Mouse (Mus musculus) embryonic facial prominence, embryonic 11.5 days (tissue): ENCODE measurements around the gene Necap1. TPM values are rescaled to one million over a fixed set of nuclear protein-coding genes. Genes with fewer than 3 reads are reported as not detected.

Experiments
- ATAC-seq: fragments of 200-750 bp; cut with Nextera tagmentation; replicated peaks from 2 replicates; pipeline ENCODE4 v1.8.0; 2017; ENCODE audit warnings: low read depth; ENCODE audit not compliant: insufficient number of reproducible peaks, low FRiP score, low TSS enrichment
- DNase-seq: peaks from one replicate; pipeline ENCODE4 v3.0.0-alpha.2; 2015; ENCODE audit warnings: low spot score
- H3K27ac ChIP-seq: fragments of 300-500 bp; sonication (generic); replicated peaks from 2 replicates; pipeline ENCODE4 v1.5.1; 2014; ENCODE audit warnings: mild to moderate bottlenecking, low read depth, low read length, control low read depth
- H3K27me3 ChIP-seq: fragments of 300-500 bp; sonication (generic); 2 replicates; pipeline ENCODE4 v1.6.1; 2014; ENCODE audit warnings: mild to moderate bottlenecking, low read length, moderate library complexity, mixed read lengths; ENCODE audit not compliant: control insufficient read depth, insufficient read depth
- H3K36me3 ChIP-seq: fragments of 300-500 bp; sonication (generic); replicated peaks from 2 replicates; pipeline ENCODE4 v1.6.1; 2014; ENCODE audit warnings: low read depth, mild to moderate bottlenecking, low read length, moderate library complexity, mixed read lengths; ENCODE audit not compliant: control insufficient read depth, insufficient read depth
- H3K4me1 ChIP-seq: fragments of 300-500 bp; sonication (generic); 2 replicates; pipeline ENCODE4 v1.6.1; 2014; ENCODE audit warnings: low read length, mixed read lengths; ENCODE audit not compliant: control insufficient read depth, insufficient read depth
- H3K4me2 ChIP-seq: fragments of 300-500 bp; sonication (generic); 2 replicates; pipeline ENCODE4 v1.6.1; 2014; ENCODE audit warnings: low read depth, mild to moderate bottlenecking, control low read depth, low read length, moderate library complexity
- H3K4me3 ChIP-seq: fragments of 300-500 bp; sonication (generic); 2 replicates; pipeline ENCODE4 v1.5.1; 2014; ENCODE audit warnings: low read depth, low read length, control low read depth
- H3K9ac ChIP-seq: fragments of 300-500 bp; sonication (generic); replicated peaks from 2 replicates; pipeline ENCODE4 v1.6.1; 2014; ENCODE audit warnings: mild to moderate bottlenecking, control low read depth, low read length
- H3K9me3 ChIP-seq: fragments of 300-500 bp; sonication (generic); replicated peaks from 2 replicates; pipeline ENCODE4 v1.6.1; 2016; ENCODE audit warnings: mild to moderate bottlenecking, low read length, inconsistent platforms, mixed read lengths; ENCODE audit not compliant: control insufficient read depth
- WGBS: fragments of 180-500 bp; shearing (Covaris S2); extraction: QIAGEN DNeasy Blood & Tissue Kit; methylation state at CpG from one replicate; pipeline ENCODE4 v1.1.7; 2014; 5-methylcytosine and 5-hydroxymethylcytosine counted together
- polyA plus RNA-seq: library from polyadenylated mRNA; unstranded; fragments of >200 nt; fragmentation: Nextera tagmentation; extraction: Ambion mirVana; gene quantifications from 2 replicates; pipeline ENCODE4 v1.2.1, GENCODE M21; 2014

The Necap1 gene
- polyA plus RNA-seq, 1 experiment from 2014 or later, result 67.0 TPM

- 85% methylated on average over 5 of the region's 5 CpGs for WGBS
- ATAC-seq (no peak), DNase-seq (no peak)
- Histone ChIP-seq H3K4me1 (no peaks in the 10 kb centered on the region), H3K4me3 (no peak overlapping the region), H3K27ac (no peak overlapping the region), H3K4me2 (no peak overlapping the region), H3K9ac (no peak overlapping the region), H3K36me3 (peaks cover 3% of the 10 kb centered on the region), H3K27me3 (no peaks in the 10 kb centered on the region), H3K9me3 (no peaks in the 10 kb centered on the region)
Measured at GRCm38 (mm10) chr6:122837539-122837938, 36.7 kb upstream of the Necap1 start.

- Histone ChIP-seq H3K4me3 (no peak overlapping the region), H3K4me1 (no peaks in the 10 kb centered on the region), H3K4me2 (no peak overlapping the region), H3K27me3 (no peaks in the 10 kb centered on the region), H3K27ac (no peak overlapping the region), H3K9ac (no peak overlapping the region), H3K36me3 (no peaks in the 10 kb centered on the region; the same call in none of the 2 replicates), H3K9me3 (no peaks in the 10 kb centered on the region)
- DNase-seq (no peak), ATAC-seq (no peak)
- 85% methylated on average over 6 of the region's 6 CpGs for WGBS
Measured at GRCm38 (mm10) chr6:122843759-122844158, 30.5 kb upstream of the Necap1 start.

DNA sequence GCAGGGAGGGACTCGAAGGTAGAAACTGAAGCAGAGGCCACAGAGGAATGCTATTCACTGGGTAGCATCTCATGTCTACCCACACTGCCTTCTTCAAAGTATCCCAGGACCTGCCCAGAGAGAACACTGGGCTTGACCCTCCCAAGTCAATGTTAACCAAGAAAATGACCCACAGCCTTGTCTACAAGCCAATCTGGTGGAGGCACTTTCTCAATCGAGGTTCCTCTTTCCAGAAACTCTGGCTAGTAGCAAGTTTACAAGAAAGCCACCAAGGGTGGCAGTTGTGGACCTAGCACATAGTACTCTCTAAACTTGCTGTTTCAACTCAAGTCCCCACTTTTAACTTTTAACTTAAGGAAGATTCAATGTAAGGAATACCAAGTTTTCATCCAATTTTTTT, 21.6 kb upstream of the Necap1 start:
- Histone ChIP-seq H3K9ac (no peak overlapping the region), H3K9me3 (no peaks in the 10 kb centered on the region), H3K4me3 (no peak overlapping the region), H3K36me3 (no peaks in the 10 kb centered on the region), H3K27me3 (no peaks in the 10 kb centered on the region), H3K4me2 (no peak overlapping the region), H3K4me1 (no peaks in the 10 kb centered on the region), H3K27ac (no peak overlapping the region)
- ATAC-seq (no peak), DNase-seq (no peak)
- 67% methylated on average over 2 of the region's 2 CpGs for WGBS

- 80% methylated on average over 12 of the region's 12 CpGs for WGBS
- no peak for DNase-seq
Measured at GRCm38 (mm10) chr6:122854552-122854951, 19.7 kb upstream of the Necap1 start.

GRCm38 (mm10) chr6:122855955-122856354, 18.3 kb upstream of the Necap1 start, which contains the start of gene C3ar1:
Gene C3ar1 (minus strand): TSS chr6:122856161.
- ATAC-seq, result no peak
- no peaks in the 10 kb centered on the region for H3K4me1 ChIP-seq
- no peaks in the 10 kb centered on the region for H3K9me3 ChIP-seq
- H3K36me3 ChIP-seq, result no peaks in the 10 kb centered on the region
- H3K9ac ChIP-seq, result no peak within 1 kb of the TSS
- 76% methylated on average over 7 of the region's 7 CpGs for WGBS
- no peak within 1 kb of the TSS for H3K4me3 ChIP-seq
- DNase-seq, result no peak
- H3K27me3 ChIP-seq, result no peaks in the 10 kb centered on the region
- H3K27ac ChIP-seq, result no peak within 1 kb of the TSS
- no peak within 1 kb of the TSS for H3K4me2 ChIP-seq

More at GRCm38 (mm10) chr6:122854552-122854951, 19.7 kb upstream of the Necap1 start:
- H3K36me3 ChIP-seq, result no peaks in the 10 kb centered on the region
- no peaks in the 10 kb centered on the region for H3K9me3 ChIP-seq
- no peaks in the 10 kb centered on the region for H3K27me3 ChIP-seq
- H3K9ac ChIP-seq, result no peak overlapping the region
- H3K27ac ChIP-seq, result no peak overlapping the region
- no peak for ATAC-seq
- no peaks in the 10 kb centered on the region for H3K4me1 ChIP-seq
- H3K4me3 ChIP-seq, result no peak overlapping the region
- no peak overlapping the region for H3K4me2 ChIP-seq

DNA sequence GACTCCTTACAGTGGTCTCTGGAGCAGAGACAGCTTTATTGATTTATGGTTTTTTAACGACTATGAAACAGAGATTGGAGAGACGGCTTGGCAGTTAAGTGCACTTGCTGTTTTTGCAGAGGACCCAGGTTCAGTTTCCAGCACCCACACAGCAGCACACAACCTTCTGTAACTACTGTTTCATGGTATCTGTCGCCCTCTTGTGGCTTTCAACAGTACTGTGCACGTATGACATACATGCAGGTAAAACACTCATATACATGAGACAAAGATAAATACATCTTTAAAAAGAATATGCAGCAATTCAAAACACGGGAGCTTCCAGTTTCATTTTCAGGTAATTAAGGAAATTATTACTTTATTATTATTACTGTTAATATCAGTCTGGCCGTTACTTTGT, 11.8 kb upstream of the Necap1 start:
- Histone ChIP-seq H3K36me3 (no peaks in the 10 kb centered on the region), H3K4me3 (no peak overlapping the region), H3K27ac (no peak overlapping the region), H3K4me1 (no peaks in the 10 kb centered on the region), H3K9me3 (no peaks in the 10 kb centered on the region), H3K4me2 (no peak overlapping the region), H3K9ac (no peak overlapping the region), H3K27me3 (no peaks in the 10 kb centered on the region)
- ATAC-seq (no peak), DNase-seq (no peak)
- 78% methylated on average over 6 of the region's 6 CpGs for WGBS

DNA sequence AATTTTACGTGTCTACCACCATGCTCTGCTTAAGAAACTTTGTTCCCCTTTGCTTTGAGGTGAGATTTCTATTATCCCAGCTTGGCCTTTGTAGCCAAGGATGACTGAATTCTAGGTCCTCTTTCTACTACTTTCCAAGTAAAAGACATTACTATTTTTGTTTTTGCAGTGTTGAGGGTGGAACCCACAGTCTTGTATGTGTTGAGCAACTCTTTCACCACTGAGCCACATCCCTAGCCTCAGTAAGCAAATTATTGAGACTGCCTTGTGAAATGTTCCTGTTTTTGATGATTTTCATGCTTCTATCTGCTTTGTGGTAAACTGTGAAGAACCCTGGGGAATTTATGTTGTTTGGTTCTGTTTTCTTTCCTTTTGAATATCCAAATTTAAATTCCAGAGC, 11.4 kb upstream of the Necap1 start:
- H3K9ac ChIP-seq, result no peak overlapping the region
- DNase-seq (no peak), ATAC-seq (no peak)
- H3K4me1 ChIP-seq, result no peaks in the 10 kb centered on the region
- no peaks in the 10 kb centered on the region for H3K27me3 ChIP-seq
- WGBS, result 83% methylated on average over 1 of the region's 1 CpGs
- H3K4me2 ChIP-seq, result no peak overlapping the region
- no peak overlapping the region for H3K27ac ChIP-seq
- no peaks in the 10 kb centered on the region for H3K9me3 ChIP-seq
- H3K36me3 ChIP-seq, result no peaks in the 10 kb centered on the region
- no peak overlapping the region for H3K4me3 ChIP-seq

GRCm38 (mm10) chr6:122867914-122868313, 6.4 kb upstream of the Necap1 start:
- Histone ChIP-seq H3K4me2 (no peak overlapping the region), H3K4me3 (no peak overlapping the region), H3K36me3 (no peaks in the 10 kb centered on the region), H3K27me3 (no peaks in the 10 kb centered on the region), H3K9me3 (no peaks in the 10 kb centered on the region), H3K27ac (no peak overlapping the region), H3K4me1 (no peaks in the 10 kb centered on the region), H3K9ac (no peak overlapping the region)
- DNase-seq (no peak), ATAC-seq (no peak)
- WGBS, result 65% methylated on average over 4 of the region's 4 CpGs
